Mouse (Mus musculus) layer of hippocampus, postnatal 10 days (tissue): ENCODE data around the gene Krt73. TPM values are rescaled to one million over a fixed set of nuclear protein-coding genes. Genes with fewer than 3 reads are reported as not detected.

ENCODE experiments used
- DNase-seq, 2 experiments: peaks; one replicate each; pipeline ENCODE4 v3.0.0; 2021; ENCODE audit warnings: low spot score in 2 of 2
- long read RNA-seq: library from polyadenylated mRNA; stranded (forward); transcript quantifications from one replicate; pipeline ENCODE4 v2.0.0, GENCODE M21; 2023
- total RNA-seq, 2 experiments: library from RNA; stranded (reverse); gene quantifications; 2 replicates each; pipeline ENCODE4 v1.2.3; 2021

The Krt73 gene
- 1 to 10 TPM; 2.7 to 4.4 TPM for total RNA-seq
- long read RNA-seq, partial matches to known transcripts = 1 of 5 reads
- long read RNA-seq, other reads (novel, unspliced or antisense) = 0 of 5 reads

- DNase-seq = no peak
Measured at GRCm38 (mm10) chr15:101802296-101802835, at the start of gene Krt73. Krt73 (minus strand) TSS chr15:101802346.

- no peak for DNase-seq
Measured at GRCm38 (mm10) chr15:101850694-101851093, 48.5 kb upstream of the Krt73 start, which contains the start of gene Krt1. Krt1 (minus strand) TSS chr15:101850794.

- DNase-seq = peak; percentile 51 to 70
Measured at GRCm38 (mm10) chr15:101845971-101846403, 43.8 kb upstream of the Krt73 start.

GRCm38 (mm10) chr15:101843192-101843591 is 41.0 kb upstream of the Krt73 start:
- no peak for DNase-seq

- DNase-seq = no peak
Measured at GRCm38 (mm10) chr15:101834784-101835328, 32.7 kb upstream of the Krt73 start.

GRCm38 (mm10) chr15:101833131-101833530 is 31.0 kb upstream of the Krt73 start:
- no peak for DNase-seq

- DNase-seq = no peak
Measured at GRCm38 (mm10) chr15:101829441-101829840, 27.3 kb upstream of the Krt73 start.

- no peak for DNase-seq
Measured at GRCm38 (mm10) chr15:101821786-101822185, 19.6 kb upstream of the Krt73 start.

GRCm38 (mm10) chr15:101817875-101818274 is 15.7 kb upstream of the Krt73 start, which contains the start of gene Krt2:
Krt2 (minus strand) TSS chr15:101818169.
- peak in 1 of 2 experiments; percentile 17 for DNase-seq

- DNase-seq = no peak
Measured at GRCm38 (mm10) chr15:101803052-101803822, 1.1 kb upstream of the Krt73 start.

- DNase-seq = no peak
Measured at GRCm38 (mm10) chr15:101790867-101791266, 11.3 kb downstream of the Krt73 start.

- no peak for DNase-seq
Measured at GRCm38 (mm10) chr15:101786360-101786759, 15.8 kb downstream of the Krt73 start, which contains the start of gene Krt72. Krt72 (minus strand) TSS chr15:101786460.

GRCm38 (mm10) chr15:101773420-101773819 is 28.7 kb downstream of the Krt73 start:
- DNase-seq = no peak

GRCm38 (mm10) chr15:101772711-101773081 is 29.4 kb downstream of the Krt73 start:
- peak; percentile 96 to 97 for DNase-seq

GRCm38 (mm10) chr15:101772080-101772710 is 30.0 kb downstream of the Krt73 start:
- DNase-seq = peak; percentile 28 to 40

GRCm38 (mm10) chr15:101770226-101770625 is 31.9 kb downstream of the Krt73 start:
- DNase-seq = no peak

Other genes with a start within 250 kb of the Krt73 start
- under 1 TPM in 1 of 2 experiments, not detected in 1; 0.25 TPM for gene Krt90, start 239.4 kb downstream of the Krt73 start, total RNA-seq
- gene Krt75, start 228.4 kb downstream of the Krt73 start, total RNA-seq = under 1 TPM in 1 of 2 experiments, not detected in 1; 0.13 TPM
- gene Gm5414, start 174.2 kb downstream of the Krt73 start, total RNA-seq = not detected
- not detected for gene Gm5478, start 155.0 kb downstream of the Krt73 start, total RNA-seq
- not detected for gene Krt6b, start 122.1 kb downstream of the Krt73 start, total RNA-seq
- not detected for gene Krt6a, start 108.0 kb downstream of the Krt73 start, total RNA-seq
- gene Krt5, start 89.4 kb downstream of the Krt73 start, total RNA-seq = not detected
- not detected for gene Krt71, start 59.2 kb downstream of the Krt73 start, total RNA-seq
- not detected for gene Krt72, start 15.9 kb downstream of the Krt73 start, total RNA-seq
- 1 to 10 TPM; 2.0 to 2.1 TPM for gene Krt2, start 15.8 kb upstream of the Krt73 start, total RNA-seq
- gene Krt1, start 48.4 kb upstream of the Krt73 start, total RNA-seq = 1 to 10 TPM; 5.4 to 6.9 TPM
- gene Krt77, start 67.4 kb upstream of the Krt73 start, total RNA-seq = 10 to 100 TPM in 1 of 2 experiments, 1 to 10 TPM in 1; 9.5 to 10.4 TPM
- not detected for gene Krt76, start 90.6 kb upstream of the Krt73 start, total RNA-seq
- gene Krt4, start 122.4 kb upstream of the Krt73 start, total RNA-seq = not detected
- under 1 TPM; 0.34 to 0.51 TPM for gene Krt79, start 138.0 kb upstream of the Krt73 start, total RNA-seq
- gene Krt78, start 151.9 kb upstream of the Krt73 start, total RNA-seq = not detected
- under 1 TPM in 1 of 2 experiments, not detected in 1; 0.71 TPM for gene Krt8, start 202.1 kb upstream of the Krt73 start, total RNA-seq
- 1 to 10 TPM in 1 of 2 experiments, under 1 TPM in 1; 0.85 to 1.6 TPM for gene Krt18, start 225.8 kb upstream of the Krt73 start, total RNA-seq